Mouse (Mus musculus): ENCODE measurements around the gene Armc8. TPM values are rescaled to one million over a fixed set of nuclear protein-coding genes. Genes with fewer than 3 reads are reported as not detected.
A peak's percentile ranks its signal among the peaks of the same experiment; 100 is the strongest.

Armc8 gene
- total RNA-seq, 2 experiments from 2014 or later: 34.6 to 36.6 TPM

- ATAC-seq (replicated peaks; ENCODE audit: poor library complexity): peak; percentile 54; the same call in 1 of the 2 replicates
Measured at GRCm38 (mm10) chr9:99531865-99532264, 36.8 kb downstream of the Armc8 start.

- no peak for ATAC-seq (replicated peaks; ENCODE audit: poor library complexity)
Measured at GRCm38 (mm10) chr9:99505875-99506274, 62.8 kb downstream of the Armc8 start.

- peak; percentile 72 for ATAC-seq (replicated peaks; ENCODE audit: poor library complexity)
Measured at GRCm38 (mm10) chr9:99499336-99499735, 69.4 kb downstream of the Armc8 start.

GRCm38 (mm10) chr9:99492634-99493200, 76.0 kb downstream of the Armc8 start:
- ATAC-seq (replicated peaks; ENCODE audit: poor library complexity): peak; percentile 76

GRCm38 (mm10) chr9:99491050-99491449, 77.6 kb downstream of the Armc8 start:
- ATAC-seq (replicated peaks; ENCODE audit: poor library complexity): no peak

GRCm38 (mm10) chr9:99487841-99488240, 80.9 kb downstream of the Armc8 start:
- ATAC-seq (replicated peaks; ENCODE audit: poor library complexity): no peak

- no peak for ATAC-seq (replicated peaks; ENCODE audit: poor library complexity)
Measured at GRCm38 (mm10) chr9:99487126-99487695, 81.5 kb downstream of the Armc8 start.

GRCm38 (mm10) chr9:99485144-99485543, 83.6 kb downstream of the Armc8 start:
- ATAC-seq (replicated peaks; ENCODE audit: poor library complexity): peak; percentile 92

- ATAC-seq (replicated peaks; ENCODE audit: poor library complexity): no peak
Measured at GRCm38 (mm10) chr9:99484632-99485031, 84.1 kb downstream of the Armc8 start.

- no peak for ATAC-seq (replicated peaks; ENCODE audit: poor library complexity)
Measured at GRCm38 (mm10) chr9:99483191-99483590, 85.5 kb downstream of the Armc8 start.

GRCm38 (mm10) chr9:99480764-99481163, 87.9 kb downstream of the Armc8 start:
- no peak for ATAC-seq (replicated peaks; ENCODE audit: poor library complexity)

GRCm38 (mm10) chr9:99479181-99479711, 89.5 kb downstream of the Armc8 start:
- peak; percentile 54; the same call in 1 of the 2 replicates for ATAC-seq (replicated peaks; ENCODE audit: poor library complexity)

GRCm38 (mm10) chr9:99471334-99471733, 97.4 kb downstream of the Armc8 start:
- 0 out of 2 replicates have a peak, but pooled peaks have one; percentile 11 for ATAC-seq (replicated peaks; ENCODE audit: poor library complexity)

GRCm38 (mm10) chr9:99470347-99471092, 98.2 kb downstream of the Armc8 start:
- ATAC-seq (replicated peaks; ENCODE audit: poor library complexity): peak; percentile 59

GRCm38 (mm10) chr9:99469681-99470273, 98.9 kb downstream of the Armc8 start:
- ATAC-seq (replicated peaks; ENCODE audit: poor library complexity): peak; percentile 56

- no peak for ATAC-seq (replicated peaks; ENCODE audit: poor library complexity)
Measured at GRCm38 (mm10) chr9:99468572-99468971, 100.1 kb downstream of the Armc8 start.

GRCm38 (mm10) chr9:99464876-99465275, 103.8 kb downstream of the Armc8 start:
- no peak for ATAC-seq (replicated peaks; ENCODE audit: poor library complexity)

GRCm38 (mm10) chr9:99459730-99460129, 109.0 kb downstream of the Armc8 start:
- ATAC-seq (replicated peaks; ENCODE audit: poor library complexity): no peak

GRCm38 (mm10) chr9:99458529-99459208, 110.0 kb downstream of the Armc8 start:
- ATAC-seq (replicated peaks; ENCODE audit: poor library complexity): peak; percentile 90

GRCm38 (mm10) chr9:99454211-99454610, 114.5 kb downstream of the Armc8 start:
- no peak for ATAC-seq (replicated peaks; ENCODE audit: poor library complexity)

- ATAC-seq (replicated peaks; ENCODE audit: poor library complexity): no peak
Measured at GRCm38 (mm10) chr9:99451161-99451560, 117.5 kb downstream of the Armc8 start, which contains the start of gene Nme9. Nme9 (plus strand) TSS chr9:99451475.

Measured in megakaryocyte progenitor cell, adult 5-6 weeks (primary cell).